Mouse (Mus musculus): ENCODE data around the gene Cdk2. TPM values are rescaled to one million over a fixed set of nuclear protein-coding genes. Genes with fewer than 3 reads are reported as not detected.
A peak's percentile ranks its signal among the peaks of the same experiment; 100 is the strongest.
"Not testable (repeated sequence)": the region's sequence is repeated elsewhere in the genome, so short reads cannot be mapped to it uniquely, and the experiment has no call there.

Gene Cdk2
- polyA plus RNA-seq, 1 experiment from 2014 or later: 29.7 TPM

DNA sequence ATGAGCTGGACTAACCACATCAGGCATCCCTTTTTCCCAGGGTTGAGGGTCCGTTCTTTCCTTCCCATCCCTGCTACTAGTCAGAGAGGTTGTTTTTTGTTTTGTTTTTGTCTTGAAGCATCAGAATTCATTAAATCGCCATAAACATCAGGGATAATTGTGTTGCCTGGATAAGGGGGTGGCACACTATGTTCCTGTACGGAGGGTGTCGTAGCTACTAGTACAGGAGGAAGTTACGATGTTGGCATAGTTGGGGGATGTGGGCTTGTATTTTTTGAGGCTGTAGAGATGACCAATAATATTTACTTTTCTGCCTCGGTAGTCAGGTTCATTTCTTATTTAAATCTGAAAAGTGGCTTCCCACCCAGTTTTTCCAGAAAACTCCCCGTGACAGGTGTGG lies 38.4 kb upstream of the Cdk2 start:
- H3K4me2 ChIP-seq (ENCODE audit: low read length): peak overlapping the region; percentile 93
- peak overlapping the region; percentile 59 for H3K4me3 ChIP-seq (replicated peaks; ENCODE audit: low read length)
- H3K4me1 ChIP-seq (replicated peaks; ENCODE audit: control insufficient read depth, insufficient read depth, low read length): peaks cover 18% of the 10 kb centered on the region
- H3K9me3 ChIP-seq (ENCODE audit: control insufficient read depth, low read length): no peaks in the 10 kb centered on the region
- no peaks in the 10 kb centered on the region for H3K36me3 ChIP-seq (ENCODE audit: control insufficient read depth, insufficient read depth)
- WGBS: 7% methylated on average over 7 of the region's 7 CpGs
- ATAC-seq: no peak
- no peak overlapping the region for H3K27ac ChIP-seq (ENCODE audit: low read length)
- H3K9ac ChIP-seq (replicated peaks; ENCODE audit: low read depth, low read length): peak overlapping the region; percentile 72
- H3K27me3 ChIP-seq (replicated peaks; ENCODE audit: control insufficient read depth, insufficient read depth, low read length): peaks cover 18% of the 10 kb centered on the region

DNA sequence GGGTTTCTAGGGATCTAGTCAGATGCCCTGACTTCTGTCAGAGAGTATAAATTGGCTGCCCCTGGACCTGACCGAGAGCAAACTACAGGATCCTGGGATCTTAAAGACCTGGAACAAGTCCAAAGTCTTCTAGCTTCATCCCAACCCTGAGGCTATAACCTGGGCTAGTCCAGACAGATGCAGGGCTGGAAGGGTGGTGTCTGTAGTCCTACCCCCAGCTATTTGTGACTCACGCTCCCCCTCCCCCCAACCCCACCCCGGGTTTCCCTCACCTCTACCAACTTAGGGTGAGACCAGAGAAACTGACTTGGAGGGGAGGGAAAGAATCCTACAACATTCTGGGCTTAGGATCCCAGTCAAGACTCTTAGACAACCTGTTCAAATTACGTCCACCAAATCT lies 37.8 kb upstream of the Cdk2 start:
- no peaks in the 10 kb centered on the region for H3K9me3 ChIP-seq (ENCODE audit: control insufficient read depth, low read length)
- ATAC-seq: no peak
- no peak overlapping the region for H3K4me3 ChIP-seq (replicated peaks; ENCODE audit: low read length)
- H3K4me2 ChIP-seq (ENCODE audit: low read length): no peak overlapping the region
- peaks cover 18% of the 10 kb centered on the region for H3K27me3 ChIP-seq (replicated peaks; ENCODE audit: control insufficient read depth, insufficient read depth, low read length)
- no peak overlapping the region for H3K9ac ChIP-seq (replicated peaks; ENCODE audit: low read depth, low read length)
- 49% methylated on average over 4 of the region's 4 CpGs for WGBS
- no peaks in the 10 kb centered on the region for H3K36me3 ChIP-seq (ENCODE audit: control insufficient read depth, insufficient read depth)
- H3K4me1 ChIP-seq (replicated peaks; ENCODE audit: control insufficient read depth, insufficient read depth, low read length): peaks cover 18% of the 10 kb centered on the region
- H3K27ac ChIP-seq (ENCODE audit: low read length): no peak overlapping the region

DNA sequence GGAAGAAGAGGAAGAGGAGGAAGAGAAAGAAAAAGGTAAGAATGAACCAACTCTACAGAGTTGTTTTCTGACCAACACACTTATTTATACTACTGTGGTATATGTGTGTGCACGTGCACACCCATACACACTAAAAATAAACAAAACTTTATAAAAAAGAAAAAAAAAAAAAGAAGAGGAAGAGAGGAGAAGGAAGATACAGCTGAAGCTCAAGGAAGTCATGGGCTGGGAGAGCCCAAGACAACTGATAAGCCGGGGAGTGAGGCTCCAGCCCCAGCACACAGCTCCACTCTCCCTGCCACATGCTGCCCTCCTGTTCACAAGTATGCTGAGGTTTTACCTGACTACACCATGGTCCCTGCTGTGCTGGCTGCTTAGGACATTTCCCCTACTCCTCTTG lies 35.5 kb upstream of the Cdk2 start:
- WGBS: 78% methylated on average over 2 of the region's 2 CpGs
- H3K9me3 ChIP-seq (ENCODE audit: control insufficient read depth, low read length): no peaks in the 10 kb centered on the region
- no peak overlapping the region for H3K9ac ChIP-seq (replicated peaks; ENCODE audit: low read depth, low read length)
- peaks cover 14% of the 10 kb centered on the region for H3K4me1 ChIP-seq (replicated peaks; ENCODE audit: control insufficient read depth, insufficient read depth, low read length)
- H3K27me3 ChIP-seq (replicated peaks; ENCODE audit: control insufficient read depth, insufficient read depth, low read length): peaks cover 18% of the 10 kb centered on the region
- no peak overlapping the region for H3K4me2 ChIP-seq (ENCODE audit: low read length)
- ATAC-seq: no peak
- no peaks in the 10 kb centered on the region for H3K36me3 ChIP-seq (ENCODE audit: control insufficient read depth, insufficient read depth)
- H3K4me3 ChIP-seq (replicated peaks; ENCODE audit: low read length): no peak overlapping the region
- H3K27ac ChIP-seq (ENCODE audit: low read length): no peak overlapping the region

- Histone ChIP-seq H3K27ac (ENCODE audit: low read length) (no peak overlapping the region), H3K27me3 (replicated peaks; ENCODE audit: control insufficient read depth, insufficient read depth, low read length) (peaks cover 4% of the 10 kb centered on the region), H3K4me1 (replicated peaks; ENCODE audit: control insufficient read depth, insufficient read depth, low read length) (no peaks in the 10 kb centered on the region), H3K36me3 (ENCODE audit: control insufficient read depth, insufficient read depth) (no peaks in the 10 kb centered on the region), H3K4me2 (ENCODE audit: low read length) (peak overlapping the region; percentile 10), H3K9ac (replicated peaks; ENCODE audit: low read depth, low read length) (no peak overlapping the region), H3K4me3 (replicated peaks; ENCODE audit: low read length) (no peak overlapping the region), H3K9me3 (ENCODE audit: control insufficient read depth, low read length) (no peaks in the 10 kb centered on the region)
- no peak for ATAC-seq
- WGBS: 4% methylated on average over 15 of the region's 15 CpGs
Observed at GRCm38 (mm10) chr10:128737435-128737834, 32.6 kb upstream of the Cdk2 start.

GRCm38 (mm10) chr10:128731992-128732391 lies 27.2 kb upstream of the Cdk2 start:
- no peak overlapping the region for H3K27ac ChIP-seq (ENCODE audit: low read length)
- no peaks in the 10 kb centered on the region; the same call in 1 of the 2 replicates for H3K4me1 ChIP-seq (replicated peaks; ENCODE audit: control insufficient read depth, insufficient read depth, low read length)
- 0 out of 2 replicates have a peak, but pooled peaks cover 3% of the 10 kb centered on the region for H3K27me3 ChIP-seq (replicated peaks; ENCODE audit: control insufficient read depth, insufficient read depth, low read length)
- H3K9me3 ChIP-seq (ENCODE audit: control insufficient read depth, low read length): no peaks in the 10 kb centered on the region
- no peaks in the 10 kb centered on the region for H3K36me3 ChIP-seq (ENCODE audit: control insufficient read depth, insufficient read depth)
- no peak overlapping the region for H3K4me2 ChIP-seq (ENCODE audit: low read length)
- ATAC-seq: no peak
- H3K4me3 ChIP-seq (replicated peaks; ENCODE audit: low read length): no peak overlapping the region
- no peak overlapping the region for H3K9ac ChIP-seq (replicated peaks; ENCODE audit: low read depth, low read length)

GRCm38 (mm10) chr10:128731002-128731433 lies 26.2 kb upstream of the Cdk2 start:
- WGBS: 18% methylated on average over 10 of the region's 10 CpGs
- 0 out of 2 replicates have a peak, but pooled peaks cover 3% of the 10 kb centered on the region for H3K27me3 ChIP-seq (replicated peaks; ENCODE audit: control insufficient read depth, insufficient read depth, low read length)
- H3K4me2 ChIP-seq (ENCODE audit: low read length): no peak overlapping the region
- 0 out of 2 replicates have a peak, but pooled peaks have one; percentile 45 for ATAC-seq
- H3K9me3 ChIP-seq (ENCODE audit: control insufficient read depth, low read length): no peaks in the 10 kb centered on the region
- H3K36me3 ChIP-seq (ENCODE audit: control insufficient read depth, insufficient read depth): no peaks in the 10 kb centered on the region
- H3K4me1 ChIP-seq (replicated peaks; ENCODE audit: control insufficient read depth, insufficient read depth, low read length): no peaks in the 10 kb centered on the region; the same call in 1 of the 2 replicates
- H3K27ac ChIP-seq (ENCODE audit: low read length): no peak overlapping the region
- H3K4me3 ChIP-seq (replicated peaks; ENCODE audit: low read length): no peak overlapping the region
- no peak overlapping the region for H3K9ac ChIP-seq (replicated peaks; ENCODE audit: low read depth, low read length)

DNA sequence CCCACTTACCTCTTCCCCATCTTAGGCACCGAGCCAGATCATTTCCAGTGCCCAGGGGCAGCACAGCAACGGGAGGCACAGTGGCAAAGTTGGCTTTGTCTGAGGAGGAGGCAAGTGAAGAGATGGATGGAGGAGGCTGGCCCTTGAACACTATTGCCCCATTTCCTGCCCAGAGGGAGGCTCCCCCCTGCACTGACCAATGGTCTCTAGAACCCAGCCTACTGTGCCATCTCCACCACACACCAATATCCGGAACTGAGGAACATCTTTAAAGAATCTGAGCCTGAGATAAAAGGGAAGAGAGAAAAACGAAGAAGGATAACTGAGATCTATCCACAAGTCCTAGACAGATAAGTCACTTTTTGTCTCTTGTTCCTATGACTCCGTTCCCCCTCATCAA lies 23.2 kb upstream of the Cdk2 start:
- no peak overlapping the region for H3K4me3 ChIP-seq (replicated peaks; ENCODE audit: low read length)
- no peak overlapping the region for H3K27ac ChIP-seq (ENCODE audit: low read length)
- H3K4me2 ChIP-seq (ENCODE audit: low read length): no peak overlapping the region
- no peak for ATAC-seq
- no peaks in the 10 kb centered on the region for H3K9me3 ChIP-seq (ENCODE audit: control insufficient read depth, low read length)
- H3K9ac ChIP-seq (replicated peaks; ENCODE audit: low read depth, low read length): no peak overlapping the region
- 0 out of 2 replicates have a peak, but pooled peaks cover 3% of the 10 kb centered on the region for H3K27me3 ChIP-seq (replicated peaks; ENCODE audit: control insufficient read depth, insufficient read depth, low read length)
- H3K4me1 ChIP-seq (replicated peaks; ENCODE audit: control insufficient read depth, insufficient read depth, low read length): no peaks in the 10 kb centered on the region; the same call in 1 of the 2 replicates
- WGBS: 78% methylated on average over 5 of the region's 5 CpGs
- H3K36me3 ChIP-seq (ENCODE audit: control insufficient read depth, insufficient read depth): no peaks in the 10 kb centered on the region

DNA sequence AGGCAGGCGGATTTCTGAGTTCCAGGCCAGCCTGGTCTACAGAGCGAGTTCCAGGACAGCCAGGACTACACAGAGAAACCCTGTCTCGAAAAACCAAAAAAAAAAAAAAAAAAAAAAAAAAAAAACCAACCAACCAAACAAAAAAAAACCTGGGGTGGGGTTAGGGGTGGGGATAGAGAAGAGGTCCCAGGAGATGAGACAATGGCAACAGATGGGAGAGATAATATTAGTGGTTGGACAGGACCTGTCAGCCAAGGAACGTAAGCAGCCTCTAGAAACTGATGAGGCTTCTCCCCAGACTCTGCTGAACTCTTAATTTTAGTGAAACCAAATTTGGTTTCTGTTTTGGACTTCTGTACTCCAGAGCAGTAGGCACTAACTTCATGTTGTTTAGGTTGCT lies 20.6 kb upstream of the Cdk2 start:
- H3K9ac ChIP-seq (replicated peaks; ENCODE audit: low read depth, low read length); H3K27ac ChIP-seq (ENCODE audit: low read length); H3K4me1 ChIP-seq (replicated peaks; ENCODE audit: control insufficient read depth, insufficient read depth, low read length); H3K27me3 ChIP-seq (replicated peaks; ENCODE audit: control insufficient read depth, insufficient read depth, low read length); ATAC-seq; H3K9me3 ChIP-seq (ENCODE audit: control insufficient read depth, low read length); H3K4me2 ChIP-seq (ENCODE audit: low read length); H3K36me3 ChIP-seq (ENCODE audit: control insufficient read depth, insufficient read depth); H3K4me3 ChIP-seq (replicated peaks; ENCODE audit: low read length): not testable (repeated sequence)
- 81% methylated on average over 3 of the region's 4 CpGs for WGBS

DNA sequence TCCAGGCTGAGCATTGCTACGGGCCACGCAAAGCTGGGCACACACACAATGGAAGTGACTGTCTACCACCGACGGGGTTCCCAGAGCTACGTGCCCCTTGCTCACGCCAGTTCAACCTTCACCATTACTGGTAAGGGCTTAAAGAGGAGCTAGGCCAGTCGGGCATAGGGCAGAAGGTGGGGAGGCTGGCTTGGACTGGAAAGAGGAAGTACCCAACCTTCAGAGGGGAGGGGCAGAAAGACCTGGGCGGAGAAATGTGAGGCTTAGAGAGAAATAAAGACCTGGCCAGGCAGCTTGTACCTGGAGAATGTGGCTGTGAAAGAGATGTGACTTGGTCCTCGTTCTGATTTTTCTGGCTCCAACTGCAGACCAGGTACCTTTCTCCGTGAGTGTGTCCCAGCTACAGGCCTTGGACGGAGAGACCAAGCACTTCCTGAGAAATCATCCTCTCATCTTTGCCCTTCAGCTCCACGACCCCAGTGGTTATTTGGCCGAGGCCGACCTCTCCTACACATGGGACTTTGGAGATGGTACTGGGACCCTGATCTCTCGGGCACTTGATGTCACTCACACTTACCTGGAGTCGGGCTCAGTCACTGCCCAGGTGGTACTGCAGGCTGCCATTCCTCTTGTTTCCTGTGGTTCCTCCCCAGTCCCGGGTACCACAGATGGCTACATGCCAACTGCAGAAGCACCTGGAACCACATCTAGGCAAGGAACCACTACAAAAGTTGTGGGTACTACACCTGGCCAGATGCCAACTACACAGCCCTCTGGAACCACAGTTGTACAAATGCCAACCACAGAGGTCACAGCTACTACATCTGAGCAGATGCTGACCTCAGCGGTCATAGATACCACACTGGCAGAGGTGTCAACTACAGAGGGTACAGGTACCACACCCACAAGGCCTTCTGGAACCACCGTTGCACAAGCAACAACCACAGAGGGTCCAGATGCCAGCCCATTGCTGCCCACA lies 11.0 kb upstream of the Cdk2 start:
- H3K36me3 ChIP-seq (ENCODE audit: control insufficient read depth, insufficient read depth): no peaks in the 10 kb centered on the region
- no peak overlapping the region for H3K9ac ChIP-seq (replicated peaks; ENCODE audit: low read depth, low read length)
- no peak overlapping the region for H3K4me3 ChIP-seq (replicated peaks; ENCODE audit: low read length)
- H3K27me3 ChIP-seq (replicated peaks; ENCODE audit: control insufficient read depth, insufficient read depth, low read length): no peaks in the 10 kb centered on the region
- ATAC-seq: no peak
- WGBS: 90% methylated on average over 19 of the region's 19 CpGs
- H3K27ac ChIP-seq (ENCODE audit: low read length): no peak overlapping the region
- no peaks in the 10 kb centered on the region for H3K4me1 ChIP-seq (replicated peaks; ENCODE audit: control insufficient read depth, insufficient read depth, low read length)
- no peaks in the 10 kb centered on the region for H3K9me3 ChIP-seq (ENCODE audit: control insufficient read depth, low read length)
- no peak overlapping the region for H3K4me2 ChIP-seq (ENCODE audit: low read length)

Measured in forebrain, embryonic 16.5 days (tissue).